Mouse (Mus musculus) stomach, embryonic 16.5 days (tissue): ENCODE data around the gene Lum. TPM values are rescaled to one million over a fixed set of nuclear protein-coding genes. Genes with fewer than 3 reads are reported as not detected.

Experiments used
- ATAC-seq: fragments of 200-750 bp; cut with Nextera tagmentation; 2 replicates; pipeline ENCODE4 v1.8.0; 2017; ENCODE audit warnings: moderate number of reproducible peaks, moderate TSS enrichment; ENCODE audit not compliant: insufficient read depth, low FRiP score
- H3K27ac ChIP-seq: fragments of 300-500 bp; sonication (generic); 2 replicates; pipeline ENCODE4 v1.5.1; 2014; ENCODE audit warnings: low read length
- H3K27me3 ChIP-seq: fragments of 300-500 bp; sonication (generic); 2 replicates; pipeline ENCODE4 v1.6.1; 2014; ENCODE audit warnings: low read length, control low read depth, mixed read lengths; ENCODE audit not compliant: control insufficient read depth, insufficient read depth
- H3K36me3 ChIP-seq: fragments of 300-500 bp; sonication (generic); 2 replicates; pipeline ENCODE4 v1.6.1; 2014; ENCODE audit warnings: low read length; ENCODE audit not compliant: control insufficient read depth, insufficient read depth
- H3K4me1 ChIP-seq: fragments of 300-500 bp; sonication (generic); 2 replicates; pipeline ENCODE4 v1.6.1; 2014; ENCODE audit warnings: low read length, control low read depth, mixed read lengths; ENCODE audit not compliant: control insufficient read depth, insufficient read depth
- H3K4me2 ChIP-seq: fragments of 300-500 bp; sonication (generic); 2 replicates; pipeline ENCODE4 v1.6.1; 2014; ENCODE audit warnings: low read depth, low read length, mixed read lengths
- H3K4me3 ChIP-seq: fragments of 300-500 bp; sonication (generic); replicated peaks from 2 replicates; pipeline ENCODE4 v1.5.1; 2014; ENCODE audit warnings: mild to moderate bottlenecking, low read length
- H3K9ac ChIP-seq: fragments of 300-500 bp; sonication (generic); 2 replicates; pipeline ENCODE4 v1.6.1; 2014; ENCODE audit warnings: low read length
- H3K9me3 ChIP-seq: fragments of 300-500 bp; sonication (generic); replicated peaks from 2 replicates; pipeline ENCODE4 v1.6.1; 2016; ENCODE audit warnings: low read length, control low read depth; ENCODE audit not compliant: control insufficient read depth
- WGBS: fragments of 180-500 bp; shearing (Covaris S2); extraction: QIAGEN DNeasy Blood & Tissue Kit; methylation state at CpG from one replicate; pipeline ENCODE4 v1.1.7; 2014; 5-methylcytosine and 5-hydroxymethylcytosine counted together
- polyA plus RNA-seq: library from polyadenylated mRNA; unstranded; fragments of >200 nt; fragmentation: Nextera tagmentation; extraction: Ambion mirVana; gene quantifications from 2 replicates; pipeline ENCODE4 v1.2.1, GENCODE M21; 2015

Gene Lum
- polyA plus RNA-seq, 1 experiment from 2014 or later, result 301 TPM

- no peaks in the 10 kb centered on the region for H3K36me3 ChIP-seq
- H3K4me2 ChIP-seq, result no peak overlapping the region
- H3K4me1 ChIP-seq, result 0 out of 2 replicates have a peak, but pooled peaks cover 6% of the 10 kb centered on the region
- 18% methylated on average over 3 of the region's 3 CpGs for WGBS
- H3K27me3 ChIP-seq, result no peaks in the 10 kb centered on the region
- no peaks in the 10 kb centered on the region for H3K9me3 ChIP-seq
- no peak overlapping the region for H3K9ac ChIP-seq
- H3K4me3 ChIP-seq, result no peak overlapping the region
- ATAC-seq, result no peak
- peak overlapping the region; percentile 29; the same call in 1 of the 2 replicates for H3K27ac ChIP-seq
Measured at GRCm38 (mm10) chr10:97584176-97584575, 19.2 kb downstream of the Lum start.

GRCm38 (mm10) chr10:97587159-97587558 lies 22.2 kb downstream of the Lum start:
- 39% methylated on average over 5 of the region's 5 CpGs for WGBS
- Histone ChIP-seq H3K36me3 (no peaks in the 10 kb centered on the region), H3K27me3 (no peaks in the 10 kb centered on the region), H3K4me1 (0 out of 2 replicates have a peak, but pooled peaks cover 13% of the 10 kb centered on the region), H3K4me2 (no peak overlapping the region), H3K4me3 (no peak overlapping the region), H3K9me3 (no peaks in the 10 kb centered on the region), H3K27ac (no peak overlapping the region; the same call in 1 of the 2 replicates), H3K9ac (no peak overlapping the region)
- peak; percentile 30; the same call in 1 of the 2 replicates for ATAC-seq

- 65% methylated on average over 6 of the region's 6 CpGs for WGBS
- peak; percentile 17; the same call in 1 of the 2 replicates for ATAC-seq
- H3K27ac ChIP-seq, result peak overlapping the region; percentile 74
Measured at GRCm38 (mm10) chr10:97589574-97589973, 24.6 kb downstream of the Lum start.

GRCm38 (mm10) chr10:97591036-97591435 lies 26.1 kb downstream of the Lum start:
- Histone ChIP-seq H3K27ac (peak overlapping the region; percentile 43), H3K4me3 (no peak overlapping the region), H3K9me3 (no peaks in the 10 kb centered on the region), H3K4me1 (0 out of 2 replicates have a peak, but pooled peaks cover 11% of the 10 kb centered on the region), H3K36me3 (no peaks in the 10 kb centered on the region), H3K27me3 (no peaks in the 10 kb centered on the region), H3K4me2 (no peak overlapping the region), H3K9ac (no peak overlapping the region)
- no peak for ATAC-seq
- 22% methylated on average over 3 of the region's 3 CpGs for WGBS

More at GRCm38 (mm10) chr10:97589574-97589973, 24.6 kb downstream of the Lum start:
- Histone ChIP-seq H3K9me3 (no peaks in the 10 kb centered on the region), H3K4me3 (no peak overlapping the region), H3K9ac (no peak overlapping the region), H3K4me2 (no peak overlapping the region), H3K4me1 (0 out of 2 replicates have a peak, but pooled peaks cover 11% of the 10 kb centered on the region), H3K36me3 (no peaks in the 10 kb centered on the region), H3K27me3 (no peaks in the 10 kb centered on the region)

GRCm38 (mm10) chr10:97591685-97592084 lies 26.8 kb downstream of the Lum start:
- H3K27ac ChIP-seq, result 0 out of 2 replicates have a peak overlapping the region, but pooled peaks have one; percentile 60

GRCm38 (mm10) chr10:97595680-97596079 lies 30.8 kb downstream of the Lum start:
- 0 out of 2 replicates have a peak, but pooled peaks cover 2% of the 10 kb centered on the region for H3K4me1 ChIP-seq
- no peaks in the 10 kb centered on the region for H3K36me3 ChIP-seq
- no peak overlapping the region for H3K4me2 ChIP-seq
- H3K27ac ChIP-seq, result no peak overlapping the region
- no peak overlapping the region for H3K9ac ChIP-seq
- H3K9me3 ChIP-seq, result no peaks in the 10 kb centered on the region
- no peak overlapping the region for H3K4me3 ChIP-seq
- H3K27me3 ChIP-seq, result no peaks in the 10 kb centered on the region
- ATAC-seq, result no peak
- WGBS, result 70% methylated on average over 1 of the region's 1 CpGs

More at GRCm38 (mm10) chr10:97591685-97592084, 26.8 kb downstream of the Lum start:
- Histone ChIP-seq H3K9me3 (no peaks in the 10 kb centered on the region), H3K4me1 (0 out of 2 replicates have a peak, but pooled peaks cover 11% of the 10 kb centered on the region), H3K4me2 (no peak overlapping the region), H3K9ac (no peak overlapping the region), H3K36me3 (no peaks in the 10 kb centered on the region), H3K4me3 (no peak overlapping the region), H3K27me3 (no peaks in the 10 kb centered on the region)
- WGBS, result 45% methylated on average over 3 of the region's 3 CpGs
- ATAC-seq, result no peak

GRCm38 (mm10) chr10:97601744-97602143 lies 36.8 kb downstream of the Lum start:
- 56% methylated on average over 4 of the region's 4 CpGs for WGBS
- ATAC-seq, result no peak

GRCm38 (mm10) chr10:97603256-97603655 lies 38.3 kb downstream of the Lum start:
- Histone ChIP-seq H3K4me3 (no peak overlapping the region), H3K27me3 (no peaks in the 10 kb centered on the region), H3K9ac (no peak overlapping the region), H3K4me1 (no peaks in the 10 kb centered on the region), H3K36me3 (no peaks in the 10 kb centered on the region), H3K9me3 (no peaks in the 10 kb centered on the region), H3K27ac (no peak overlapping the region), H3K4me2 (no peak overlapping the region)
- ATAC-seq, result no peak

More at GRCm38 (mm10) chr10:97601744-97602143, 36.8 kb downstream of the Lum start:
- Histone ChIP-seq H3K27ac (no peak overlapping the region), H3K4me3 (no peak overlapping the region), H3K27me3 (no peaks in the 10 kb centered on the region), H3K9me3 (no peaks in the 10 kb centered on the region), H3K4me1 (no peaks in the 10 kb centered on the region), H3K9ac (no peak overlapping the region), H3K36me3 (no peaks in the 10 kb centered on the region), H3K4me2 (no peak overlapping the region)

GRCm38 (mm10) chr10:97606579-97606978 lies 41.7 kb downstream of the Lum start, which contains the start of gene Kera:
TSS of gene Kera (plus strand) at chr10:97606879.
- ATAC-seq, result no peak
- WGBS, result 59% methylated on average over 2 of the region's 2 CpGs

More at GRCm38 (mm10) chr10:97606579-97606978, 41.7 kb downstream of the Lum start, which contains the start of gene Kera:
- no peaks in the 10 kb centered on the region for H3K36me3 ChIP-seq
- no peak within 1 kb of the TSS for H3K9ac ChIP-seq
- H3K27ac ChIP-seq, result no peak within 1 kb of the TSS
- no peaks in the 10 kb centered on the region for H3K27me3 ChIP-seq
- no peaks in the 10 kb centered on the region for H3K9me3 ChIP-seq
- no peak within 1 kb of the TSS for H3K4me2 ChIP-seq
- no peak within 1 kb of the TSS for H3K4me3 ChIP-seq
- H3K4me1 ChIP-seq, result no peaks in the 10 kb centered on the region
